Mouse (Mus musculus) neural tube, embryonic 11.5 days (tissue): ENCODE data around the gene Adcy7. TPM values are rescaled to one million over a fixed set of nuclear protein-coding genes. Genes with fewer than 3 reads are reported as not detected.

Source experiments
- ATAC-seq: fragments of 200-750 bp; cut with Nextera tagmentation; 2 replicates; pipeline ENCODE4 v1.8.0; 2017; ENCODE audit warnings: moderate number of reproducible peaks, mild to moderate bottlenecking, moderate TSS enrichment, moderate library complexity; ENCODE audit not compliant: insufficient read depth, low FRiP score, low TSS enrichment
- DNase-seq: peaks from one replicate; pipeline ENCODE4 v3.0.0-alpha.2; 2015; ENCODE audit warnings: low spot score
- H3K27ac ChIP-seq: fragments of 300-500 bp; sonication (generic); 2 replicates; pipeline ENCODE4 v1.5.1; 2014; ENCODE audit warnings: low read depth, mild to moderate bottlenecking, low read length
- H3K27me3 ChIP-seq: fragments of 300-500 bp; sonication (generic); 2 replicates; pipeline ENCODE4 v1.6.1; 2014; ENCODE audit warnings: mild to moderate bottlenecking, low read length, mixed read lengths; ENCODE audit not compliant: control insufficient read depth, insufficient read depth
- H3K36me3 ChIP-seq: fragments of 300-500 bp; sonication (generic); 2 replicates; pipeline ENCODE4 v1.6.1; 2014; ENCODE audit warnings: mild to moderate bottlenecking, low read length, moderate library complexity, mixed read lengths; ENCODE audit not compliant: control insufficient read depth, insufficient read depth
- H3K4me1 ChIP-seq: fragments of 300-500 bp; sonication (generic); 2 replicates; pipeline ENCODE4 v1.6.1; 2014; ENCODE audit warnings: low read length, mixed read lengths; ENCODE audit not compliant: control insufficient read depth, insufficient read depth
- H3K4me2 ChIP-seq: fragments of 300-500 bp; sonication (generic); 2 replicates; pipeline ENCODE4 v1.6.1; 2014; ENCODE audit warnings: low read depth, mild to moderate bottlenecking, moderate library complexity
- H3K4me3 ChIP-seq: fragments of 300-500 bp; sonication (generic); 2 replicates; pipeline ENCODE4 v1.5.1; 2014; ENCODE audit warnings: low read depth, low read length
- H3K9ac ChIP-seq: fragments of 300-500 bp; sonication (generic); 2 replicates; pipeline ENCODE4 v1.6.1; 2014; ENCODE audit warnings: mild to moderate bottlenecking, low read length
- H3K9me3 ChIP-seq: fragments of 300-500 bp; sonication (generic); 2 replicates; pipeline ENCODE4 v1.6.1; 2016; ENCODE audit warnings: low read length; ENCODE audit not compliant: control insufficient read depth
- WGBS: fragments of 180-500 bp; shearing (Covaris S2); extraction: QIAGEN DNeasy Blood & Tissue Kit; methylation state at CpG from one replicate; pipeline ENCODE4 v1.1.7; 2014; 5-methylcytosine and 5-hydroxymethylcytosine counted together
- polyA plus RNA-seq: library from polyadenylated mRNA; unstranded; fragments of >200 nt; fragmentation: Nextera tagmentation; extraction: Ambion mirVana; gene quantifications from 2 replicates; pipeline ENCODE4 v1.2.1, GENCODE M21; 2014

The Adcy7 gene
- polyA plus RNA-seq, 1 experiment from 2014 or later: 2.0 TPM

- no peak overlapping the region for H3K9ac ChIP-seq
- no peak for ATAC-seq
- WGBS: 73% methylated on average over 3 of the region's 3 CpGs
- H3K9me3 ChIP-seq: no peaks in the 10 kb centered on the region
- DNase-seq: no peak
- no peaks in the 10 kb centered on the region for H3K27me3 ChIP-seq
- no peaks in the 10 kb centered on the region for H3K4me1 ChIP-seq
- no peak overlapping the region for H3K4me2 ChIP-seq
- H3K27ac ChIP-seq: no peak overlapping the region
- H3K36me3 ChIP-seq: no peaks in the 10 kb centered on the region
- H3K4me3 ChIP-seq: no peak overlapping the region
Measured at GRCm38 (mm10) chr8:88369805-88370204, 97.6 kb downstream of the Adcy7 start.

DNA sequence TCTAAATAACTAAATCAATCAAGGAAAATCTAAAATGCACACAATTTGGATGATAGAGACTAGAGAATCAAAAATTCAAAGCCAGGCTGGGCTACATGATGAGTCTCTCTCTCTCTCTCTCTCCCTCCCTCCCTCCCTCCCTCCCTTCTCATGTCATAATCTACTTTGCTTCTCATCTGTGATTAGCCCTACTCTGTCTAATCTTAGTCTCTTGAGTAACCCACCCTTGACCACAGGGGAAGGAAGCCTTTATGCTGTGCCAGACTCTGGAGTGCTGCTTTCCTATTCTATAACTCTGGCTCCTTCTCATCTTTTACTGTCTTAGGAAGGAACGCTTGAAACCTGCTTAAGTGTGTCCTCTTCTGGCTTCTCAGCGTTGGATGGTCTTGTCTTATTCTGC is 99.3 kb downstream of the Adcy7 start:
- H3K9ac ChIP-seq: no peak overlapping the region
- 86% methylated on average over 2 of the region's 2 CpGs for WGBS
- no peaks in the 10 kb centered on the region for H3K27me3 ChIP-seq
- no peak for ATAC-seq
- DNase-seq: no peak
- H3K4me2 ChIP-seq: no peak overlapping the region
- H3K4me1 ChIP-seq: no peaks in the 10 kb centered on the region
- H3K36me3 ChIP-seq: no peaks in the 10 kb centered on the region
- H3K9me3 ChIP-seq: no peaks in the 10 kb centered on the region
- H3K4me3 ChIP-seq: no peak overlapping the region
- H3K27ac ChIP-seq: no peak overlapping the region

DNA sequence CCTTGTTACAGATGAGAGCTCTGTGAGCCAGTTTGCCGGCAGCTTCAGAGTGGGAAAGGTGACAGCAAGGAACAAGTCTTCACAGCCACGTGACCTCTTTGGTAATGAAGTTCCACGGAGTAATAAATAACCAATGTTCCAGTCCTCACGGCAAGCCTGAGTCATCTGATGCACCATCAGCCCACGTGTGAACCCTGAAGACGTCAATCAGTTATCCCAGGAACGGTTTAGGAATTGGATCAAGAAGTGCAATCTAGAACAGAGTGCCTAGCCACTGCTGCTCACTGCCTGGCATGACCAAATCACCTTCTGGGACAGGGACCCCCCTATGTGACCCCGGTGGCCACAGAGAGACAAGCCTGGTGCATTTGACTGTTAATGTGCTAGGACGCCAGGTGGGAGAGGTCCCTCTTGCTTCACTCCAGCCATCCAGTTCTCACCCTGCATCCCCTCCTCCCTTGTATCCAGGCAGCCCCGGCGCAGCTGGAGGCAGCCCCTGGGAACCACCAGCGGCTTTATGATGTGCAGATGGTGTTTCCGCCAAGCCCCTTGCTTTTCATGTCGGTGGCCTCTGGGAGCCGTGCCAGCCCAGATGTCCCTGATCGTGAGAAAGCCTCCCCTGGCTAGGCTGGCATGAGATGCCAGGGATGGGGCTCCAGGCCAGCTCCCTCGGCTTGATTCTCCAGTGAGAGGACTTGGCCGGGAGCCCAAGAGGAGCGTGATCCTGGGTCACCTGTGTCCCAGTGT is 104.8 kb downstream of the Adcy7 start:
- Histone ChIP-seq H3K9me3 (no peaks in the 10 kb centered on the region), H3K27ac (no peak overlapping the region), H3K27me3 (no peaks in the 10 kb centered on the region), H3K9ac (no peak overlapping the region), H3K4me2 (no peak overlapping the region), H3K4me1 (peaks cover 3% of the 10 kb centered on the region; the same call in 1 of the 2 replicates), H3K36me3 (no peaks in the 10 kb centered on the region), H3K4me3 (no peak overlapping the region)
- 42% methylated on average over 19 of the region's 19 CpGs for WGBS
- ATAC-seq (no peak), DNase-seq (peak; percentile 37)

Other genes starting within 250 kb of the Adcy7 start
- gene Cnep1r1, start 153.6 kb upstream of the Adcy7 start, polyA plus RNA-seq: 30.9 and 37.0 TPM in 2 replicates
- 47.8 and 54.5 TPM in 2 replicates for gene Heatr3, start 134.5 kb upstream of the Adcy7 start, polyA plus RNA-seq
- gene Tent4b, start 73.2 kb upstream of the Adcy7 start, polyA plus RNA-seq: 11.1 and 11.2 TPM in 2 replicates
- gene Brd7, start 89.8 kb downstream of the Adcy7 start, polyA plus RNA-seq: 88.3 and 99.6 TPM in 2 replicates
- gene Nkd1, start 249.0 kb downstream of the Adcy7 start, polyA plus RNA-seq: 64.7 and 68.7 TPM in 2 replicates